Mouse (Mus musculus): Measurements from ENCODE around the gene Ccl6.
"Not testable (repeated sequence)": the region's sequence is repeated elsewhere in the genome, so short reads cannot be mapped to it uniquely, and the experiment has no call there.

The Ccl6 gene

GRCm38 (mm10) chr11:83560405-83560804 is 32.5 kb downstream of the Ccl6 start:
- DNase-seq (ENCODE audit: low spot score in 2 of 2) = peak in 1 of 2 experiments; percentile 23

- no peak for DNase-seq (ENCODE audit: low spot score in 2 of 2)
These were observed 35.8 kb downstream of the Ccl6 start for GRCm38 (mm10) chr11:83557074-83557473.

GRCm38 (mm10) chr11:83556085-83556781 is 36.7 kb downstream of the Ccl6 start:
- no peak for DNase-seq (ENCODE audit: low spot score in 2 of 2)

- DNase-seq (ENCODE audit: low spot score in 2 of 2) = no peak
These were observed 41.2 kb downstream of the Ccl6 start for GRCm38 (mm10) chr11:83551668-83552067.

GRCm38 (mm10) chr11:83551037-83551436 is 41.9 kb downstream of the Ccl6 start:
- not testable (repeated sequence) for DNase-seq (ENCODE audit: low spot score in 2 of 2)

DNA sequence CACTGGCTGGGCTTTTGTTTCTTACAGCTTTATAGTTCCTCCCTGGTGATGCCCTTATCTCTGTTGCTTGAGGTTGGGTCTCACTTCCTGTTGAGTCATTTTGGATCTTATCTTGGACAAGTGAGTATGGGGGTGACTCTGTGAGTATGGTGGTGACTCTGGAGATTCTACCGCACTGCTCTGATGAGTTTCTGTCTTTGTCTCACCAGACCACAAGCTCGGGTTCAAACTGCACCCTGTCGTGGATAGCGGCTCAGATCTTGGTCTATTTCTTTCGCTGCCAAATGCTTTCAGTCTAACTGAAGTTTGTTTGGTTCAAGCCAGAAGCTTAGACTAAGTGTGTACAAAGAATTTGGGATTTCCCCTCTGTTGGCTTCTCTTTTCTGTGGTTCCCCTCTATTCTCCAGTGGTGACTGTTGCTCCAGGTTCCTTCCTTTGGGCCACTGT is 42.7 kb downstream of the Ccl6 start:
- no peak for DNase-seq (ENCODE audit: low spot score in 2 of 2)

- no peak for DNase-seq (ENCODE audit: low spot score in 2 of 2)
These were observed 48.7 kb downstream of the Ccl6 start for GRCm38 (mm10) chr11:83544214-83544613.

DNA sequence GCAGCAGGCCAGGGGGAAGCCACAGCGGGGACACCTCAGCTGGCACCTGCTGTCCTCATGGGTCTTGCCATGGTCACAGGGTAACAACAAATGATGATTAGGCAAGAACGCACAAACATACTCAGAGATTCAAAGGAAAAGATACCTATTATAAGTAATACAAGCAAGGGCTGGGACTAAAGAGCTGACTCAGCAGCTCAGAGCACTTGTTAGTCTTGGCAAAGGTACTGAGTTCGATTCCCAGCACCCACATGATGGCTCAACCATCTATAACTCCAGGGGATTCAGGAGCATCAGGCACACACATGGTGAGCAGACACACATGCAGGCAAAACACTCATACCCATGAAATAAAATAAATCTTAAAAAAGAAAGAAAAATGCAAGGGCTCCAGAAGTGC is 51.5 kb downstream of the Ccl6 start:
- DNase-seq (ENCODE audit: low spot score in 2 of 2) = no peak

DNA sequence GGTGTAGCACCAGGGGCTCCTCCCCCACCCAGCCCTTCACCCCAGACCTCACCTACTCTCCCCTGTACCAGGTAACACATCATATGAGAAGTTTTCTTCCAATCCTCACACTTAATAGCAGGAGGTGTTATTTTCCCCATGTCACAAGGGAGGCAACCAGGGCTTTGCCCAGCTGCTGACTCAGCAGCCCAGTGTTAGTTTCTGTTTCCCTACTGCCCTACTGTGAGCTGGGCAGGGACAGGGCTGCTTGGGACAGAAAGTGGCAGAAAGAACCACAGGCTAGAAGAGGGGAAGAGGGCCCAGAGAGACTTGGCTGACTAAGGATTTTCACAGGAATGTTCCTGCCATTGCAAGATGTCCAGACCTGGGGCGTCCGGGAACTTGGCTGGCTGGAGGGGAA is 52.0 kb downstream of the Ccl6 start:
- no peak for DNase-seq (ENCODE audit: low spot score in 2 of 2)

- DNase-seq (ENCODE audit: low spot score in 2 of 2) = no peak
These were observed 54.1 kb downstream of the Ccl6 start for GRCm38 (mm10) chr11:83538705-83539314.
